Mouse (Mus musculus) adrenal gland, postnatal 14 days (tissue): ENCODE results near the gene Snf8. TPM values are rescaled to one million over a fixed set of nuclear protein-coding genes. Genes with fewer than 3 reads are reported as not detected.

ENCODE experiments used
- DNase-seq: peaks from one replicate; pipeline ENCODE4 v3.0.0; 2021; ENCODE audit warnings: mixed read lengths
- long read RNA-seq, 2 experiments: library from polyadenylated mRNA; stranded (forward); transcript quantifications; one replicate each; pipeline ENCODE4 v2.0.0; 2021
- total RNA-seq: library from RNA; stranded (reverse); gene quantifications from 2 replicates; pipeline ENCODE4 v1.2.3, GENCODE M21; 2021

Snf8 gene
- total RNA-seq: 77.7 and 79.2 TPM in 2 replicates
- long read RNA-seq, experiment 1, transcript Snf8-201 (8 exons, 1,004 nt): major isoform, 47 of 62 reads
- long read RNA-seq, experiment 1, transcript Snf8-202 (7 exons, 849 nt): minor isoform, 6 of 62 reads
- long read RNA-seq, experiment 1, partial matches to known transcripts: 8 of 62 reads
- long read RNA-seq, experiment 1, other reads (novel, unspliced or antisense): 1 of 62 reads
- long read RNA-seq, experiment 2, transcript Snf8-201 (8 exons, 1,004 nt): major isoform, 46 of 60 reads
- long read RNA-seq, experiment 2, transcript Snf8-202 (7 exons, 849 nt): minor isoform, 6 of 60 reads
- long read RNA-seq, experiment 2, partial matches to known transcripts: 6 of 60 reads
- long read RNA-seq, experiment 2, other reads (novel, unspliced or antisense): 1 of 60 reads

DNA sequence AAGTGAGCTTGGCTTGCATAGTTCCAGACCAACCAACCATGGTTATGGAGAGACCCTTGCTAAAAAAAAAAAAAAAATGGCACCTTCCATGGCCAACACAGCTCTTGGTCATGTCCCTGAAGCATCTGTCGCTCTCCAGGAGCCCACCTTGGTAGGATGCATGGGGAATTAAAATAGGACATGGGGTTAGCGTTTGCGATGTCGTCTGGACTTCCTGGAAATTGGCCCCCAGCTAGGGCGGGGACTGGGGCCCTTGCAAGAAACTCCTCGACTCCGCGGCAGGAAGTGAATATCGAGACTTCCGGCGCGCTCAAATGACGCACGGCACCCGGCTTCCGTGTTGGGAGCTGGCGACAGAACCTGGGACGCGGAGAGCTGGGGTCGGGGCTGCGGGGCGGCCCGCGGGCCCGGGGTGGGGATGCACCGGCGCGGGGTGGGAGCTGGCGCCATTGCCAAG is at the start of gene Snf8:
Gene Snf8 (plus strand): TSS at position 290 of the 457 bp plus-strand sequence.
- peak; percentile 98 for DNase-seq

DNA sequence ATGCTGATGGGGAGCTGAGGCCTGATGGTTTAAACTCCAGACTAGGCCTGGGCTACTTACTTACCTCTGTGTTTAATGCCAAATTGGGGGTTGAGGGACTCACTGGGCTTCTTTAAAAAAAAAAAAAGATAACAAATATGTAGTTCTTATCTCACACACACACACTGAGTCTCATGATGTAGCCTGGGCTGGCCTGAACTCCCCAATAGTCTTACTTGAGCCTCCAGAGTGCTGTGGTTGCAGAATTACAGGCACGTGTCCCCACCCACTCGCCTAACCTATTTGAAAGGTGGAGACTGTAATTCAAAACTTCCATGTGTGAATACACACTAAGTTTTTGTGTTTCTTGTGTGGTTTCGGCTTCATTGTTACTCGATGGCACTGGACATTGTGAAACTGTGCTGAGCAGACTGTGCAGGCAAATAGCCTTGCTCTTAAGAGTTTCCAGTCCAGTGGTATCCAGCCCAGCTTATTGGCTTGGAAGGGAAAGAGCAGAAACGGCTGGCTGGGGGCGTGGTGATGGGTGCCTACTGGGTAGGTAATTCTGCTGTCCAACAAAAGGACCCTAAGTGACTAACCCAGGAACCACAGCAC is 46.7 kb upstream of the Snf8 start:
- DNase-seq: no peak

DNA sequence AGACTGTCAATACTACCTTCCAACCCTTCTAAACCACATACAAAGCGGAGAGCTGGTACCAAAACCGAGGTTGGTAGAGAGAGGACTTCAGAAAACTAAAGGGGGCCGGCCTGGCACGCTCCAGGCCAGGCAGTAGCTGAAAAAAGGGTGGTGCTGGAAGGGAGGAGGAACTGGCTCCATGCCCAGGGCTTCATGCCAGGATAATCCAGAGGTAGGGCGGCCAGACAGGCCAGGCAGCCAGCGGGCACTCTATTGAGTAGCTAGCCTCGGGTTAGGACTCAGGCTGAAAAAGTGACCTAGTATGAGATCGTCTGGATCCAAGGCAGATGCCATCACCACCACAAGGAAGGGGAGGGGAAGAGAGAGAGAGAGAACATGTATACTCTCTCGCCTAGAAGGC is 46.2 kb upstream of the Snf8 start:
- DNase-seq: peak; percentile 89

DNA sequence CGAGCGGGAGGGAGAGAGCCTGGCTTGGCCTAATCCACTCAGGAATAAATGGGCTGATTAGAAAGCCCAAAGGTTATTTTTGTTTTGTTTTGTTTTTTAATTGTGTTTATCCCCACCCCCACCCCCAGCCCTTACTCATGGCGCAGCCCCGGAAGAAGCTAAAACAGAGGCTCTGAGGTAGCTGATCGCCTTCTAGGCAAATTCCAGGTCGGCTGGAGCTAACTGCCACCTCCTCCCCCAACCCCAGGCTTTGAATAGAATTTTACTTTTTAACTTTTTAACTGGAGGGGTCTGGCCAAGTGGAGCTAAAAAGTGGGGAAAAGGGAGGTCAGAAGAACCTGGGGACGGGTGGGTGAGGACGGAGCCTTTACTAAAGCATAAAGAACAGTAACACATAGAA is 44.8 kb upstream of the Snf8 start:
- no peak for DNase-seq

DNA sequence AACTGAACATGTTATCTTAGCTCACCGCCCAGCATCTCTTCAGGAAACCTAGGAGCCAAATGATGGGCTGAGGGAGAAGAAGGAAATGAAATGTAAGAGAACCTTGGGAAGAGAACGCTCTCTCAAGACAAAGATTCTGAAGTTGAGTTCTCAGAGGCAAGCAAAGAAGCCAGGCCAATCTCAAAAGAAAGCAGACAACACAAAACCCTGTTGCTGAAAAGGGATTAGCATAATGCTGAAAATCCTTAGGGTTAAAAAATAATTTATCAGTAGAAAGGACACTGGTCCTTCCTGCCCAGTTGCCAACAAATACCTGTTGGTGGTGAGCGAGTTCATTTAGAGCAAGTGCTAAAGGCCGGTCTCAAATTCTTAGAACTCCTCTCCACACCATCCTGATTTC is 44.3 kb upstream of the Snf8 start:
- DNase-seq: no peak

DNA sequence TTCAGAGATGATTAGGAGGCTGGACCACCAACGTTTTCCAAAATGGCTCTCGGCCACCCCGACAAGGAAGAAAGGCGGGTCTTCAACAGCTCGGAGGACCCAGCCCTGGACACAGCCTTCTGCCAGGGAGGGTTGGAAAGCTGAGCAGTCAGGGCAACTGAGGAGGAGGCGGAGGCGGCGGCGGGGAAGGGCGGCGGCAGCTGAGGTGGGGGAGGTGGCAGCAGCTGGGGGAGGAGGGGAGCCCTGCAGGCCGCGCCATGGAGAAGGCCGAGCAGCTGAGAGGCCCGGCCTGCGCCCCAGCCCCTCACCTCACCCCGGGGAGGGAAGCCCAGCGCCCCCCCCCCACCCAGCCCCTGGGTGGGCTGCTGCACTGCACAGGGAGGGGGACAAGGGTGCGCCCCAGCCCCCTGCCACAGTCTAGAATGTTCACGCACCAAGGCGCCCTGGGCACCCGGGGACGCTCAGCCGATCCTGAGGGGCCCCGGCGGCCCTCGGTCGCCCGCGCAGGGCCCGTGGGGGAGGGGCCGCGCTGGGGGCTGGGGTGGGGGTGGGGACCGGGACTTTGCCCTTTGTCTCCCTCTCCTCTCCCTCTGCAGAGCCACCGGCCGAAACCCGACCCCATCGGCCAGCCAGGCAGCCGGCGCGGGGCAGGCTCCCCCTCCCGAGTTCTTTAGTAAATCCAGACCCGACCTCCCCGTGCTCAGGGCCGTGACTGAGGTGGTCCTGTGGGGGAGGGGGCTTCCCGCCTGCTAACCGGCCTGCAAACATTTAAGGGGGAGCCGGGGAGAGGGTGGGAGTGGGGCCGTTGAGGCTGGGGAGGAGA is 43.6 kb upstream of the Snf8 start:
- DNase-seq: peak; percentile 60

DNA sequence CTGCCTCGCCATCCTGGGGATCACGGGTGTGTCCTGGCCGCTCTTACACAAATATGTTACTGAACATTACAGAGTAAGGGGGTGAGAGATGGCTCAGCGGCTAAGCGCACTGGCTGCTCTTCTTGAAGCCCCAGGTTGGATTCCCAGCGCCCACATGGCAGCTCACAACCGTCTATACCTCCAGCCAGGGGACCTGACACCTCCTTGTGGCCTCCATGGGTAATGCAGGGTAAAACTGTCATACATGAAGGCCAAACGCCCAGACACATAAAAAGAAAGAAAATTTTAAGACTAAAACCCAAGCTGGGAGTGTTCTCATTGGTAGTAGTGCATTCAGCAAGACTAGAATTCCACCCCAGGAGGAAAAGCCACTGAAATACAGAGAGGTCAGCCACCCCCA is 40.5 kb upstream of the Snf8 start:
- no peak for DNase-seq

DNA sequence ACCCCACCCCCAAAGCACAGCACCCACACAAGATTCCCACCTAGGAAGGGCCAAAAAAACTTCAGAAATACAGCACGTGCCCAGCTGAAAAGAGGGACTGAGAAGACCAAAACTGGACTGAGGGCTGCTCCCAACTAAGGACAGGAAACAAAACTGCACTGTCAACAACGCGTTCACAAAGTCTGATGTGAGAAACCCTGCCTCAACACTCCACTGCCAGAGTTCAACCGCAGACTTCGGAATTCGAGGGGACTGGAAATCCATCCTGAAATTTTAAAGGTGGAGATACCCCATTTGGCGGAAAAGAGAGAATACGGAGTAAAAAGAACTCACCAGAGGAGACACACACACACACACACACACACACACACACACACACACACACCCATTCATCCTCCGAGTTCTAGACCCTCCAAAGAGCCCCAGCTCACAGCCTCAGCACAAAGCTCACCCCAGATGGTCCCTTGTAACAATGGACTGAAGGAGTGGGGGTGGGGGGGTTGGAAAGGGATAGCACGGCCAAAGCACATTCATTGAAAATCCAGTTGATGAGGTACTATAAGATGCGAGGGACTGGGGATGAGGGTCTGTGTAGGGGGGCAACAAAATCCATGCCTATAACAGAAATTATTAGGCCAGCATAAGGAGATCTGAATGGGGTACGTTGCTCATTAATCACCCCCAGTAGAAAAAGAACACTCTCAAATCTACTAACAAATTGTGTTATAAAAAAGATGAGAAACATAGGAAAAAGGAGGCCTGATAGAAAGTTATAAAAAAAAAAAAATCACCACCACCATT is 31.4 kb upstream of the Snf8 start:
- no peak for DNase-seq

DNA sequence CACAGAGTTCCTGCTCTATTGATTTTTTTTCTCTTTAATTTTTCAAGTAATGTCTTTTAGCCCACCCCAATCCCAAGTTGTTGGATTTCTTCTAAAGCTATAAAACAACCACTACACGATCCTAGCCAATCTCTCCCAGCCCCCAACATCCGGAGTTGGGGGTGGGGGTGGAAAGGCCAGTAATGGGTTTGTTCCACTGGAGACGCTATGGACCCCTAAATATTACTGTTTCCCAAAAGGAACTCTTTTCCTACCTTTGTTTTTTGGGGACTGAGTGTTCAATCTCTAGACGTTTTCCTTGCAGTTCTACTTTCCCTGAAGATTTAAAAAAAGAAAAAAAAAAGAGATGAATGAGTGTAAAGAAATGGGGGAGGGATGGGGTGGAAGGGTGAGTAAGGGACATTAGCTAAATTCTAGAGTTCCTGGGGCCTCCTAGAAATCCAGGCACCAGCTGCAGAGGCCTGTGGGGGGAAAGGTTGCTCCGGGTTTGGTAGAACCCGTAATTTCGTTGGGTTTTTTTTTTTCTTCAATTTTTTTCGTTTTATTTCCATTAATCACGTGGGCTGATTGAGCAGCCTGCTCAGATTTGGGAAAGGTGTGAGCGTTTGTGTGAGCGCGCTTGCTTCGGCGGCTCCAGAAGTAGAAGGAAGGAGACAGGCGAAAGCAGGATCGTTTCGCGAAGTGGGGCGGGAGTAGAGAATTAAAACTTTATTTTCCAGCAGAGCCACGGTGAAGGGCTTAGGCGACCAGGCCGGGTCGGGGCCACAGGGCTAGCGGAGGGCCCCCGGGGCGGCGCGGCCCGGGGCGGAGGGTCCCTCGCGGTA is 30.5 kb upstream of the Snf8 start:
- DNase-seq: no peak

DNA sequence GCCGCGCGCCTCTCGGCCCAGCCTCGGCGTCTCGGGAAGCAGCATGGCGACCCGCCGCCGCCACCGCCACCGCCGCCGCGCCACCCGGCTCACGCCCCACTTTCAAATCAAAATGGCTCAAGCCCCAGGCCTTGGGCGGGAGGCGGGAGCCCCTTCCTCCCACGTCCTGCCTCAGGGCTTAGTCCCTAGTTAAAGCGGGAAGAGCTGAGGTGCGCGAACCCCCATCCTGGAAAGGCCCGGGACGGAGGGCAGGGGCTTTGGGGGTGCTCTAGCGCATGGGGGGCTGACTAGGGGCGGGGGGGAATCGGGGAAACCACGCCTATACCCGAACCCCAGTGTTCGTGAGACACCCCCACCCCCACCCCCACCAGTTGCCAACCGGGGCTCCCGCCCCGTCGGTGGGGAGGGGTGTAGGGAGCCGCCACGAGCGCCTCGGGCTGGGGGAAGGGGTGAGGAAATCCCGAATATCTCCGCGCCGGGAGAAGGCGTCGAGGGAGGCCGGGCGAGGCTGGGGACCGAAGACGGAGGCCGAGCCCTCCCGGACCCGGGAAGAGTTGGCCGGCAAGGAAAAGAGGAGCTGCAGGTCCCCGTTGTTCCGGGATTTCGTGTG is 29.8 kb upstream of the Snf8 start:
- peak; percentile 58 for DNase-seq

DNA sequence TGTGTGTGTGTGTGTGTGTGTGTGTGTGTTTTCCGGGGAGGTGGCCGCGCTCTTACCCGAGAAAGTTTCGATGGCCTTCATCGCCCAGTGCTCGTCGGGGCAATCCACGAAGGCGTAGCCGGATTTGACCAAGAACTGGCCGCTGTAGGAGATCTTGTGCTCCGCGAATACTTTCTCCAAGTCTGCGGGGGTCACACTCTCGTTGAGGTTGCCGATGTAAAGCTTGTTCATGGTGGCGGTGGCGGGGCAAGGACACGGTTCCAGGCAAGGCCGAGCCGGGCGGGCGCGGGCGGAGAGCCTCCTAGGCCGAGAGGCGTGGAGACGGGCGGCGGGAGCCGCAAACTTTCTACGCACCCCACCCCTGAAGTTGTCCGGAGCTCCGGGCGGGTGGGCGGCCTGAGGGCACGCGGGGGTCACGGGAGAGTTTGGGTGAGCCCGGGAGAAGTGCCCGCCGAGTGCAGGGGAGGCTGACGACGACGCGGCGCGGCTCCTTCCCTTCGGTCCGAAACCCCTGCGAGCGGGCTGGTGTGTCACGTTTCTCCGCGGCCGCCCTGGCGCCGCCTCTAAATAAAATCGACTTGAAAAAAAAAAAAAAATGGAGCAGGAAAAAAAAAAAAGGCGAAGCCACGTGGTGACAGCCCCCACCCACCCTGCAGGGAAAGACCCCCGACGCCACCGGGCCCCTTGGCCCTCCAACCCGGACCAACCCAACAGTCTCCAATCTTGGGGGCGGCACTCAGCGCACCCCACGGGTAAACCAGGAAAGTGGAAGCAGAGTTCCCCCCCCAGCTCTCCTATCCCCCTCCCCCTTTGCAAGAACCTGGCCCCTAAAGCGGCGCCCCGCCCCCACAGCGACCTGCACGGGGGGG is 29.0 kb upstream of the Snf8 start, which contains the start of gene Igf2bp1:
Gene Igf2bp1 (minus strand): TSS at position 538 of the 869 bp plus-strand sequence.
- DNase-seq: peak; percentile 71

DNA sequence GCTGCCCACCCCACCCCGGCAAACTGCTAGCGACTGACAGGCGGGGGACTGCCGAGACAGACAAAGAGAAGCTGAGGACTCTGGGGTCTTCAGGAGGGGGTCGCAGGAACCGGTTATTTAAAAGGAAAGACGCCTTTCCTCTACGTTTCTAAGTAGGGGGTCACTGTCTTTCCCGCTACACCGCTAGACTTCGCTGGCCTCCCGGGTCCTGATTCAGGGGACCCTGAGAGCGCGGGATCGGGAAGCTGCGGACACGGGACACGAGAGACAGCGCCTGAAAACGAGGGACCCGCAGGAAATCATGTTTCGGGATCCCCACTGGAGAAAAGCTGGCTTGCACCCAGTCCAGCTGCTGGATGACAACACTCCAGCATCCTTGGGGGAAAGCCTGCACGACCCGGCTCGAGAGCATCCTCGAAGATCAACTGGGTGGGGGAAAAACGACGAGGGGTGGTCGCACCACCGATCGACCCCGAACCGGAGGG is 28.3 kb upstream of the Snf8 start:
- peak; percentile 50 for DNase-seq

DNA sequence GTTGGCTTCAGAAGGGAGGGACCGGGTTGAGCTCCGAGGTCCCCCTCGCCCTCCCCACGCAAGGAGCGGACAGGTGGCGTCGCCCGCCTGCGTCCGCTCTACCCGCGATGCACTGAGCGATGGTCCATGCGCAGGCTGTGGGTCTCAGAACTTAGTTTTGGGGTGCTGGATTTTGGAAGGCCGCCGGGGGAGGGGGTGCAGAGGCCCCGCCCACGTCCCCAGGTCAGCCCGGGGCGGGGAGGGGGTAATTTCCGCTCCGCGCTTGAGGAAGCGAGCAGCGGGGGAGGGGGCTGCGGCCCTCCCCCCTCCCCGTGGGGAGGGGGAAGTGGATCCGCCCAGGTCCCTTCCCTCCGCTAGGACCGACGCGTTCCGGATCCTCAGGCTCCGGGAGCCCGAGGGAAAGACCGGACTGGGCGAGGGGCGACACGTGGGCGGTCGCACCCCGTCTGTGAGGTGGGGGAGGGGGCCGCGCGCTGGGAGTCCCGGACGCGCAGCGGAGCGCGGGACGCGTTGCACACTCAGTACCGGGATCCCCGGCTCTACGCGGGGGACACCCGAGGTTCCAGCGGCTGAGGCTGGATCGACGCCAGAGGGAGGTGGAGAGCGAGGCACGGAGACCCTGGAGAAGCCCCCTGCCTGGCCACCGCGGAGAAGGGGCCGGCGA is 27.7 kb upstream of the Snf8 start:
- DNase-seq: peak; percentile 39

DNA sequence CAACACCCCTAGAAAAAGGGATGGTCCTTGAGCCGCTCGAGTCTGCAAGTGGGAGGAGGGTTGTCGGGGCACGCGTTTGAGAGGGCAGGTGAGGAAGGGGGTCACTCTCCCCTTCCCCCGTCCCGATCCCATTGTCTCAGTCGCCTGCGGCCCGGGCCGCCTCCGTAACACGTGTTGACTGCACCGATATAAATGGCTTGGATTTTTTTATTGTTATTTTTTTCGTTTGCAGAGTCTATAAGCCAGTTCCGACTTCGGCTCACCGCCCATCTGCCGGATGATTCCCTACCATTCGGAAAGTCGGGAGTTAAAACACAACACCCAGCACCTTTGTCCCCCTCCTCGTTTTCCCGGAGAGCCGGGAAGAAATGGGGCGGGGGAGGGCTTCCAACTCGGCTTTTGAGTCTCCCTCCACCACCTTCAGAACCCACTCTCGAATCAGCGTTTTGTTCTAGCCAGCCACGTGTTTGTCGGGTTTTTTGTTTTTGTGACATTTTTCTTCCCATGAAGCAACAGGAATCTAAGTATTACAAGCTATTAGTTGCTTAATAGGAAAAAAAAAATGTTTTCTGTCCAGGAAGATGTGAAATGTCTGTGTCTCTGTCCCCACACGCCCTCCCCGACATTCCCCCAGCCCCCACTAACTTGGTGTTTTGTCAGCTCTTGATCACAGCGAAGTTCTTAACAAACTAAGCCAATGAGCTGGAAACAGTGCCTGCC is 27.0 kb upstream of the Snf8 start:
- peak; percentile 14 for DNase-seq

DNA sequence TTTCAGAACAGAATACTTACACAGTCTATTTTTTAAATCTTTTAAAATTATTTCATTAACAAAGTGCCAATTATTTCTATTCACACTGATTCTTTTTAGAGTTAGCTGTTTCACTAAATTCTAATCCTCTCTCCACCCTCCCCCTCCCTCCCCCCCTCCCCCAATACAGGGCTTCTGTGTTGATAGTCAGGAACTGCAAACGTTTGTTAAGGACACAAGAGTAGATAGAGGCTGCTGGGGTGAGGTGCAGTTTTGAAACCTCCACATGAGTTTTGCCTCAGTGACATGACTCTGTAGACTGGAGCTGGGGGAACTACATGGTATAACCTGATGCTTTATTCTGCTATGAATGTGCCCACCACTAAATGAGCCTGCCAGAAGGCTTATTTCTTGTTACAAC is 25.9 kb upstream of the Snf8 start:
- DNase-seq: no peak

DNA sequence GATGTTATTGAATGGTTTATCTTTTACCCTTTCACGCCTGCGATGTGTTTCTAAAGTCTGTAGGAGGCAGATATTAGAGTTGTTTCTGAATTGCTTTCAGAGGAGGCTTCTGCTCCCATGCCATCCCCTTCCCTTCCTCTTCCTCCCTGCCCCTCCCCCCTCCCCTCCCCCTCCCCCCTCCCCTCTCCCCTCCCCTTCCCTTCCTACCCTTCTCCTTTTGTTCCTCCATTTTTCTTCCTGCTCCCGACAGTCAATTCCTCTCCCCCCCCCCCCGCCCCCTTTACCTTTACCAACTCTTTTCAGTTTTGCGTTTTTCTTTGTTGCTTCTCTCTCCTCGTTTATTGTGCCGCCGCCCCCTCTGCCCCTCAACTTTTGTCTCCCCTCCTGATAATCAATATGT is 22.7 kb upstream of the Snf8 start:
- no peak for DNase-seq

DNA sequence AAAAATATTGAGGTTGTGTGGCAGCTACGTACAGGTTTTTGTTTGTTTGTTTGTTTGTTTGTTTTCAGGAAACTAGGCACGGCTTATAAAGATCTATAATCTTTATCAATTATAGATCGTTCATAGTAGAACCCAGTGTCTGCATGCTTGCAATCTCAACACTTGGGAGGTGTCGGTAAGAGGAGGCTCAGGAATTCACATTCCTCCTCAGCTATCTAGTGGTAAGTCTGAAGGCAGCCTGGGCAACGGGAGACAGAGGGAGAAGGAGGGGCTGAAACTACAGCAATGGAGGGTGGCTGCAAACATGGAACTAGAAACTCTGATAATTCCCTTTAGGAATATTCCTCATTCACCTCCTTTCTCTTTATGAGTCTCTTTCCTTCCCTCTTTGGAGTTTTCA is 19.3 kb upstream of the Snf8 start:
- no peak for DNase-seq

DNA sequence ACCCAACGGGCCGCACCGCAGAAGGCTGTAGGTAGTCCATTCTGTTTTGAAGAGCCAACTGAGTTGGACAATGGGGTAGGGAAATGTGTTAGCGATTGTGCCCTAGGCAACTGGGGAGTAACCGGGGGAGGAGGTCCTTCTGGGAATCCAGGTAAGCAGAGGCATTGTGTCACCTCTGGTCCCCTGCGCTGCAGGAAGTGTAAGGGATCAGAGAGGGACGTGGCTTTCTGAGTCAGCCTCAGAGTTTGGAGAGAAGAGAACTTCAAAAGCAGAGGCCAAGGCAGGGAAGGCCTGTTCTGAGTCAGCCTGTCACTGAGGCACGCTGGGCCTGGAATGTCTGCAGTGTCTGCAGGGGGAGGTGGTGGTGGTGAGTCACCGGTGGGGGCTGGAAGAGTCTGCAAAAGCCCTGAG is 16.7 kb upstream of the Snf8 start:
- peak; percentile 85 for DNase-seq
